Mouse (Mus musculus): ENCODE measurements around the gene Ten1. TPM values are rescaled to one million over a fixed set of nuclear protein-coding genes. Genes with fewer than 3 reads are reported as not detected.

Ten1 gene
- 27.9 TPM for polyA plus RNA-seq (2017; shearing (Covaris generic))

DNA sequence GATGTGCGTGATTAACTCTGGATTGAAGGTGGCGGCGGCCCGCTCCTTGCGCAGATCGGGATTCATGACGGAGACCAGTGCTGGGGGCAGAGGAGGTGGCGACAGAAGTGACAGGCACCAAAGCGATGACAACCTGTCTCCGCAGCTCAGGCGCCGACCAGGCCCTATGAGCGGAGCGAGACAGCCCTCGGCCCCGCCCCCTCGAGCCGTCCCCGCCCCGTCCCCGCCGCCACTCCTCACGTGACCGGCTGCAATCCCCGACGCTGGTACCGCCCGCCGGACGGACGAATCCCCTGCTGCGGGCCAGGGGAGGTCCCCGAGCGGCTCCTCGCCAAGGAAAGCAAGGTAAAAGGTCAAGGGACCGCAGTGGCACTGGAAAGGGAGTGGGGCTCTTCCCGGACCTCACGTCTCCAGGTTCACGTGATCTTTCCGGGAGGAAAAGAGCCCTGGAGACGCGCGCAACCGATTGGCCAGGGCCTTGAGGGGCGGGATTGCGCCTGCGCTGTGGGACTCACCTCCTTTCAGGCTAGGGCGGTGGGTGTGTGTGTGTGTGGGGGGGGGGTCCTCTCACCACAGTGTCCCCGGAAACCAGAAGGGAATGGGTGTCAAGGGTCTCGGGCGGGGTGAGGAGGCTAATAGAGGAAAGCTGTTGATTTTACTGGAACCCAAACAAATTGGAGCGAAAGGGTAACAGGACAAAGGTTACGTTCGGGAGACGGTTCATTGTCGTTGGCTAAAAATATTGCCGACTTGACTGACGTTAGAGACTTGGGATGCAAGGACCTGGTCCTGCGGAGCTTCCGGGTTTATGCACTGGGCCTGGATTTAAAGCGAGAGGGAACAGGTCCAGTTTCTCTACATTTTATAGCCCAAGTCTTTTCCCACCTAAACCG, at the start of gene Ten1, which contains the start of gene Acox1:
Gene Ten1 (plus strand): TSS at position 217 of the 893 bp plus-strand sequence.
Gene Acox1 (minus strand): TSS at position 407 of the 893 bp plus-strand sequence.

DNA sequence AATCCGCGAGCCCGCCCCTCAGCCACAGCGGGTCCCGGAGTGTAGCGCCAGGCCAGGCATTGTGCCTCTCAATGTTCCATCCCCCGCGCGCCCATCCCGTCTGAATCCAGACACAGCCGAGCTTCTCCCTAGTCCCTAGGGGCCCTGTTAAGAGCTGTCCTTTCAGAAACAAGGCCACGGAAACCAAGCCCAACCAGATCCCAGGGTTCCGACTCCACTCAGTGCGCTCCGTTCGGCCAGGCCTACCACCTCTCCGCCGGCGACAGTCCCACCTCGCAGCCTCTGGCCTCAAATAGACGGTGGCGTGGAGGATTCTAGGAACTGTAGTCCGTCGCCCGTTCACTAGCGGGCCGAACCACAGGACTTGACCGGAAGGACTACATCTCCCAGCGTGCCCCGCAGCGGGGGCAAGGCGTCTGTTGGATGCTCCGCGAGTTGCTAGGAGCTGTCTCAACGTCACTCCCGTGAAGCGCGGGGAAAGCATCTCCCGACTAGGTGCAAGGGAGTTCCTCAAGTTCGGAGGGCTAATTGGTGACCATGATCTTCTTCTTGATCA, 30.7 kb upstream of the Ten1 start, which contains the start of gene Fbf1:
Gene Fbf1 (minus strand): TSS at position 283 of the 556 bp plus-strand sequence.

DNA sequence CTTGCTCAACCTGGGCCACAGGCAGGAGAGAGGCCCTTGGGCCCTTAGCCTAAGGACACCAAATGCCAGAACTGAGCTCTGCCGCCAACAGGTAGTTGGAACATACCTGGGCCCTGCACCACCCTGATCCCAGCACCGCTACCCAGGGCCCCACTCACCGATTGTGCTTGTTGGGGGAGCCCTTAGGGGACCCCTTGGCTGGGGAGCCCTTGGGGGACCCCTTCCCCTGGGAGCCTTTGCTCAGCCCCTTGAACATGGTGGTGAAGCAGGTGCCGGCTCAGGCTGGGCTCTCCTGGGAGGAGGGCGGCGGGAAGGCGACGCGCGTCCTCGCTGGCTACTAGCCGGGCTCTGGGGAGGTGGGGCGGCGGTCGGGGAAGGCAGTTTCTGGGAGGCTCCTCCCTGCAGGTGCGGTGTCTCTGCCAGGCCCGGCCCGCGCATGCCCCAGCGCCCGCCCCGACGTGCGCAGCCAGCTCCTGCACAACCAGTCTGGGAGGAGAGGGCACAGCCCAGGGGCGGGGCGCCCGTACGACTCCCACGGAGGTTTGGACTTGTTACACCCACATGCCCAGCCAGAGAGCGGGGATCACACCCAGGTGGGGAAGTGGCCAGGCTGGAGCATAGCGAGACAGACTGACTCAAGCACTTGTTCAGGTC, 39.2 kb downstream of the Ten1 start, which contains the start of gene Evpl:
Gene Evpl (minus strand): TSS at position 336 of the 654 bp plus-strand sequence.

Other genes with a start within 250 kb of the Ten1 start
- not detected for gene Itgb4, start 224.1 kb upstream of the Ten1 start, polyA plus RNA-seq (2017; shearing (Covaris generic))
- gene Galk1, start 186.1 kb upstream of the Ten1 start, polyA plus RNA-seq (2017; shearing (Covaris generic)): 16.1 TPM
- 2,052 TPM for gene H3f3b, start 170.9 kb upstream of the Ten1 start, polyA plus RNA-seq (2017; shearing (Covaris generic))
- gene Unk, start 168.5 kb upstream of the Ten1 start, polyA plus RNA-seq (2017; shearing (Covaris generic)): 35.8 TPM
- gene Unc13d, start 120.9 kb upstream of the Ten1 start, polyA plus RNA-seq (2017; shearing (Covaris generic)): 80.3 TPM
- gene Wbp2, start 111.9 kb upstream of the Ten1 start, polyA plus RNA-seq (2017; shearing (Covaris generic)): 312 TPM
- 0.50 TPM for gene Trim47, start 71.6 kb upstream of the Ten1 start, polyA plus RNA-seq (2017; shearing (Covaris generic))
- gene Trim65, start 67.7 kb upstream of the Ten1 start, polyA plus RNA-seq (2017; shearing (Covaris generic)): 12.1 TPM
- gene Mrpl38, start 60.0 kb upstream of the Ten1 start, polyA plus RNA-seq (2017; shearing (Covaris generic)): 73.9 TPM
- 6.1 TPM for gene Fbf1, start 30.7 kb upstream of the Ten1 start, polyA plus RNA-seq (2017; shearing (Covaris generic))
- 20.6 TPM for gene Acox1, start 190 bp downstream of the Ten1 start, polyA plus RNA-seq (2017; shearing (Covaris generic))
- gene Evpl, start 39.2 kb downstream of the Ten1 start, polyA plus RNA-seq (2017; shearing (Covaris generic)): 0.10 TPM
- 60.8 TPM for gene Srp68, start 75.4 kb downstream of the Ten1 start, polyA plus RNA-seq (2017; shearing (Covaris generic))
- not detected for gene Galr2, start 82.1 kb downstream of the Ten1 start, polyA plus RNA-seq (2017; shearing (Covaris generic))
- 46.4 TPM for gene Exoc7, start 108.4 kb downstream of the Ten1 start, polyA plus RNA-seq (2017; shearing (Covaris generic))
- gene Foxj1, start 136.5 kb downstream of the Ten1 start, polyA plus RNA-seq (2017; shearing (Covaris generic)): 0.24 TPM
- gene Rnf157, start 214.2 kb downstream of the Ten1 start, polyA plus RNA-seq (2017; shearing (Covaris generic)): 98.2 TPM
- 963 TPM for gene Ubald2, start 235.2 kb downstream of the Ten1 start, polyA plus RNA-seq (2017; shearing (Covaris generic))

Data from effector memory CD4-positive, alpha-beta T cell, adult 5 months (primary cell).